Mouse (Mus musculus) hindbrain, embryonic 12.5 days (tissue): Measurements from ENCODE around the gene Chst8. TPM values are rescaled to one million over a fixed set of nuclear protein-coding genes. Genes with fewer than 3 reads are reported as not detected.

Experiments used
- ATAC-seq: fragments of 200-750 bp; cut with Nextera tagmentation; 2 replicates; pipeline ENCODE4 v1.8.0; 2017; ENCODE audit warnings: moderate TSS enrichment; ENCODE audit not compliant: low FRiP score
- H3K27ac ChIP-seq: fragments of 300-500 bp; sonication (generic); 2 replicates; pipeline ENCODE4 v1.5.1; 2016; ENCODE audit warnings: mild to moderate bottlenecking
- H3K27me3 ChIP-seq: fragments of 300-500 bp; sonication (generic); 2 replicates; pipeline ENCODE4 v1.6.1; 2016; ENCODE audit warnings: mild to moderate bottlenecking
- H3K36me3 ChIP-seq: fragments of 300-500 bp; sonication (generic); 2 replicates; pipeline ENCODE4 v1.6.1; 2016; ENCODE audit warnings: mild to moderate bottlenecking
- H3K4me1 ChIP-seq: fragments of 300-500 bp; sonication (generic); 2 replicates; pipeline ENCODE4 v1.6.1; 2016
- H3K4me2 ChIP-seq: fragments of 300-500 bp; sonication (generic); replicated peaks from 2 replicates; pipeline ENCODE4 v1.6.1; 2016; ENCODE audit warnings: mild to moderate bottlenecking
- H3K4me3 ChIP-seq: fragments of 300-500 bp; sonication (generic); 2 replicates; pipeline ENCODE4 v1.5.1; 2016; ENCODE audit warnings: mild to moderate bottlenecking
- H3K9ac ChIP-seq: fragments of 300-500 bp; sonication (generic); 2 replicates; pipeline ENCODE4 v1.6.1; 2016; ENCODE audit warnings: mild to moderate bottlenecking, moderate library complexity
- H3K9me3 ChIP-seq: fragments of 300-500 bp; sonication (generic); replicated peaks from 2 replicates; pipeline ENCODE4 v1.6.1; 2016; ENCODE audit warnings: mild to moderate bottlenecking
- WGBS: fragments of 180-500 bp; shearing (Covaris S2); methylation state at CpG from one replicate; pipeline ENCODE4 v1.1.7; 2016; 5-methylcytosine and 5-hydroxymethylcytosine counted together
- polyA plus RNA-seq: library from polyadenylated mRNA; unstranded; fragments of >200 nt; fragmentation: Nextera tagmentation; extraction: Ambion mirVana; gene quantifications from 2 replicates; pipeline ENCODE4 v1.2.1, GENCODE M21; 2016

Chst8 gene
- polyA plus RNA-seq, 1 experiment from 2014 or later, result 22.4 TPM

- peak overlapping the region; percentile 40; the same call in 1 of the 2 replicates for H3K27ac ChIP-seq
- no peak overlapping the region for H3K9ac ChIP-seq
- H3K9me3 ChIP-seq, result no peaks in the 10 kb centered on the region
- no peaks in the 10 kb centered on the region for H3K27me3 ChIP-seq
- H3K36me3 ChIP-seq, result no peaks in the 10 kb centered on the region
- 35% methylated on average over 6 of the region's 6 CpGs for WGBS
- no peak overlapping the region for H3K4me3 ChIP-seq
- ATAC-seq, result no peak
- H3K4me2 ChIP-seq, result no peak overlapping the region
- H3K4me1 ChIP-seq, result peaks cover 28% of the 10 kb centered on the region
Observed at GRCm38 (mm10) chr7:34746586-34746985, 65.9 kb downstream of the Chst8 start.

- Histone ChIP-seq H3K27me3 (no peaks in the 10 kb centered on the region), H3K36me3 (no peaks in the 10 kb centered on the region), H3K4me2 (no peak overlapping the region), H3K9ac (no peak overlapping the region), H3K27ac (peak overlapping the region; percentile 40; the same call in 1 of the 2 replicates), H3K4me3 (no peak overlapping the region), H3K9me3 (no peaks in the 10 kb centered on the region), H3K4me1 (peaks cover 25% of the 10 kb centered on the region)
- WGBS, result 41% methylated on average over 9 of the region's 9 CpGs
- no peak for ATAC-seq
Observed at GRCm38 (mm10) chr7:34746165-34746564, 66.3 kb downstream of the Chst8 start.

- no peak overlapping the region for H3K4me2 ChIP-seq
- peak; percentile 36 for ATAC-seq
- peaks cover 20% of the 10 kb centered on the region for H3K4me1 ChIP-seq
- 80% methylated on average over 9 of the region's 9 CpGs for WGBS
- no peaks in the 10 kb centered on the region for H3K36me3 ChIP-seq
- no peaks in the 10 kb centered on the region for H3K9me3 ChIP-seq
- no peak overlapping the region for H3K9ac ChIP-seq
- H3K27me3 ChIP-seq, result no peaks in the 10 kb centered on the region
- no peak overlapping the region for H3K27ac ChIP-seq
- H3K4me3 ChIP-seq, result no peak overlapping the region
Observed at GRCm38 (mm10) chr7:34745426-34745825, 67.1 kb downstream of the Chst8 start.

GRCm38 (mm10) chr7:34744994-34745393 is 67.5 kb downstream of the Chst8 start:
- Histone ChIP-seq H3K36me3 (no peaks in the 10 kb centered on the region), H3K9ac (no peak overlapping the region), H3K4me3 (no peak overlapping the region), H3K4me2 (no peak overlapping the region), H3K4me1 (peaks cover 15% of the 10 kb centered on the region), H3K9me3 (no peaks in the 10 kb centered on the region), H3K27ac (no peak overlapping the region), H3K27me3 (no peaks in the 10 kb centered on the region)
- ATAC-seq, result no peak
- 85% methylated on average over 8 of the region's 8 CpGs for WGBS

GRCm38 (mm10) chr7:34743411-34744085 is 69.0 kb downstream of the Chst8 start:
- H3K36me3 ChIP-seq, result no peaks in the 10 kb centered on the region
- peaks cover 15% of the 10 kb centered on the region for H3K4me1 ChIP-seq
- H3K9ac ChIP-seq, result no peak overlapping the region
- 78% methylated on average over 8 of the region's 8 CpGs for WGBS
- no peak overlapping the region for H3K27ac ChIP-seq
- no peaks in the 10 kb centered on the region for H3K27me3 ChIP-seq
- H3K4me2 ChIP-seq, result no peak overlapping the region
- 0 out of 2 replicates have a peak, but pooled peaks cover 3% of the 10 kb centered on the region for H3K9me3 ChIP-seq
- no peak for ATAC-seq
- H3K4me3 ChIP-seq, result no peak overlapping the region

GRCm38 (mm10) chr7:34739371-34739770 is 73.1 kb downstream of the Chst8 start:
- Histone ChIP-seq H3K9ac (no peak overlapping the region), H3K27me3 (no peaks in the 10 kb centered on the region), H3K4me1 (peaks cover 3% of the 10 kb centered on the region; the same call in 1 of the 2 replicates), H3K4me2 (no peak overlapping the region), H3K4me3 (no peak overlapping the region), H3K27ac (no peak overlapping the region), H3K9me3 (0 out of 2 replicates have a peak, but pooled peaks cover 3% of the 10 kb centered on the region), H3K36me3 (no peaks in the 10 kb centered on the region)
- no peak for ATAC-seq
- WGBS, result 94% methylated on average over 8 of the region's 8 CpGs

- Histone ChIP-seq H3K9me3 (0 out of 2 replicates have a peak, but pooled peaks cover 3% of the 10 kb centered on the region), H3K4me2 (no peak overlapping the region), H3K36me3 (no peaks in the 10 kb centered on the region), H3K4me3 (no peak overlapping the region), H3K27ac (no peak overlapping the region), H3K27me3 (no peaks in the 10 kb centered on the region), H3K9ac (no peak overlapping the region), H3K4me1 (peaks cover 6% of the 10 kb centered on the region)
- no peak for ATAC-seq
- 76% methylated on average over 6 of the region's 6 CpGs for WGBS
Observed at GRCm38 (mm10) chr7:34737206-34737605, 75.3 kb downstream of the Chst8 start.

GRCm38 (mm10) chr7:34734348-34734747 is 78.2 kb downstream of the Chst8 start:
- H3K36me3 ChIP-seq, result no peaks in the 10 kb centered on the region
- peaks cover 4% of the 10 kb centered on the region for H3K4me1 ChIP-seq
- H3K4me3 ChIP-seq, result no peak overlapping the region
- H3K9ac ChIP-seq, result no peak overlapping the region
- H3K27me3 ChIP-seq, result no peaks in the 10 kb centered on the region
- H3K4me2 ChIP-seq, result no peak overlapping the region
- 85% methylated on average over 6 of the region's 6 CpGs for WGBS
- ATAC-seq, result no peak
- H3K9me3 ChIP-seq, result 0 out of 2 replicates have a peak, but pooled peaks cover under 1% of the 10 kb centered on the region
- H3K27ac ChIP-seq, result no peak overlapping the region

- Histone ChIP-seq H3K4me1 (peaks cover 2% of the 10 kb centered on the region; the same call in 1 of the 2 replicates), H3K4me3 (no peak overlapping the region), H3K27me3 (no peaks in the 10 kb centered on the region), H3K27ac (no peak overlapping the region), H3K36me3 (no peaks in the 10 kb centered on the region), H3K4me2 (no peak overlapping the region), H3K9ac (no peak overlapping the region), H3K9me3 (no peaks in the 10 kb centered on the region)
- no peak for ATAC-seq
- WGBS, result 48% methylated on average over 6 of the region's 6 CpGs
Observed at GRCm38 (mm10) chr7:34728931-34729330, 83.6 kb downstream of the Chst8 start.

GRCm38 (mm10) chr7:34725206-34725605 is 87.3 kb downstream of the Chst8 start:
- no peak for ATAC-seq
- Histone ChIP-seq H3K36me3 (no peaks in the 10 kb centered on the region), H3K27me3 (no peaks in the 10 kb centered on the region), H3K4me3 (no peak overlapping the region), H3K4me2 (no peak overlapping the region), H3K9me3 (no peaks in the 10 kb centered on the region), H3K4me1 (peaks cover 32% of the 10 kb centered on the region), H3K27ac (no peak overlapping the region), H3K9ac (no peak overlapping the region)
- 82% methylated on average over 4 of the region's 4 CpGs for WGBS

GRCm38 (mm10) chr7:34722551-34723230 is 89.8 kb downstream of the Chst8 start:
- ATAC-seq, result no peak
- Histone ChIP-seq H3K4me3 (no peak overlapping the region), H3K36me3 (no peaks in the 10 kb centered on the region), H3K4me2 (no peak overlapping the region), H3K27ac (peak overlapping the region; percentile 68), H3K4me1 (peaks cover 39% of the 10 kb centered on the region), H3K9ac (no peak overlapping the region), H3K9me3 (no peaks in the 10 kb centered on the region), H3K27me3 (no peaks in the 10 kb centered on the region)
- 64% methylated on average over 11 of the region's 11 CpGs for WGBS

- Histone ChIP-seq H3K36me3 (no peaks in the 10 kb centered on the region), H3K9ac (no peak overlapping the region), H3K4me2 (no peak overlapping the region), H3K4me1 (peaks cover 45% of the 10 kb centered on the region), H3K27ac (peak overlapping the region; percentile 68), H3K27me3 (no peaks in the 10 kb centered on the region), H3K4me3 (no peak overlapping the region), H3K9me3 (no peaks in the 10 kb centered on the region)
- no peak for ATAC-seq
- WGBS, result 39% methylated on average over 8 of the region's 8 CpGs
Observed at GRCm38 (mm10) chr7:34722151-34722550, 90.4 kb downstream of the Chst8 start.
